Mouse (Mus musculus) kidney, embryonic 14.5 days (tissue): ENCODE results near the gene Slc36a1. TPM values are rescaled to one million over a fixed set of nuclear protein-coding genes. Genes with fewer than 3 reads are reported as not detected.

Experiments used
- ATAC-seq: fragments of 200-750 bp; cut with Nextera tagmentation; 2 replicates; pipeline ENCODE4 v1.8.0; 2017; ENCODE audit warnings: moderate number of reproducible peaks, mild to moderate bottlenecking, moderate TSS enrichment, moderate library complexity; ENCODE audit not compliant: low FRiP score, low TSS enrichment
- H3K27ac ChIP-seq: fragments of 300-500 bp; sonication (generic); 2 replicates; pipeline ENCODE4 v1.5.1; 2014; ENCODE audit warnings: low read depth, mild to moderate bottlenecking, low read length, moderate library complexity, mixed read lengths
- H3K27me3 ChIP-seq: fragments of 300-500 bp; sonication (generic); 2 replicates; pipeline ENCODE4 v1.6.1; 2014; ENCODE audit warnings: mild to moderate bottlenecking, low read length; ENCODE audit not compliant: control insufficient read depth, insufficient read depth
- H3K36me3 ChIP-seq: fragments of 300-500 bp; sonication (generic); 2 replicates; pipeline ENCODE4 v1.6.1; 2014; ENCODE audit warnings: low read length, mixed read lengths; ENCODE audit not compliant: control insufficient read depth, insufficient read depth
- H3K4me1 ChIP-seq: fragments of 300-500 bp; sonication (generic); 2 replicates; pipeline ENCODE4 v1.6.1; 2014; ENCODE audit warnings: low read length, mixed read lengths; ENCODE audit not compliant: control insufficient read depth, insufficient read depth
- H3K4me2 ChIP-seq: fragments of 300-500 bp; sonication (generic); replicated peaks from 2 replicates; pipeline ENCODE4 v1.6.1; 2014; ENCODE audit warnings: low read depth, mild to moderate bottlenecking, low read length
- H3K4me3 ChIP-seq: fragments of 300-500 bp; sonication (generic); 2 replicates; pipeline ENCODE4 v1.5.1; 2014; ENCODE audit warnings: mild to moderate bottlenecking, low read length
- H3K9ac ChIP-seq: fragments of 300-500 bp; sonication (generic); 2 replicates; pipeline ENCODE4 v1.6.1; 2014; ENCODE audit warnings: low read depth, mild to moderate bottlenecking, low read length, moderate library complexity
- H3K9me3 ChIP-seq: fragments of 300-500 bp; sonication (generic); 2 replicates; pipeline ENCODE4 v1.6.1; 2016; ENCODE audit warnings: low read length; ENCODE audit not compliant: control insufficient read depth
- WGBS: fragments of 180-500 bp; shearing (Covaris S2); extraction: QIAGEN DNeasy Blood & Tissue Kit; methylation state at CpG from one replicate; pipeline ENCODE4 v1.1.7; 2014; 5-methylcytosine and 5-hydroxymethylcytosine counted together
- polyA plus RNA-seq: library from polyadenylated mRNA; unstranded; fragments of >200 nt; fragmentation: Nextera tagmentation; extraction: Ambion mirVana; gene quantifications from 2 replicates; pipeline ENCODE4 v1.2.1, GENCODE M21; 2014

Gene Slc36a1
- polyA plus RNA-seq, 1 experiment from 2014 or later, result 2.2 TPM

DNA sequence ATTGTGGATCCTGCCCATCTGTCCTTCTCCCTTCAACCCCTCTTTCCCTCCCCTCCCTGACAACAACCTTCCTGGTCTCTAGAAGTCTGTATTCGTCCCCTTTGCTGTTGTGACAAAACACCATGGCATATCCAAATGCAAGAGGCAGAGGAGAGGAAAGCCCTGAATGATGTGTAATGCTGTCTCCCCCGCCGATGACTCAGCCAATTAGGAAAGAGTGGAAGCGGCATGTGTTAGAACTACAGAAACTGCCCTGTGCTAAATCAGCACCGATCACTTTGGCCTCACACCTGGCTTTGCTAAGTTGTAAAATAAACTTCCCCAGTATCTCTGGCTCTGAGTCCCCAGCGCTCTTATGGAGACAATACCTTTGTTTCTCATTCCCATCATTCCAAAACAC is 7.1 kb upstream of the Slc36a1 start:
- Histone ChIP-seq H3K9ac (no peak overlapping the region), H3K27me3 (no peaks in the 10 kb centered on the region), H3K4me2 (no peak overlapping the region), H3K36me3 (no peaks in the 10 kb centered on the region), H3K4me1 (no peaks in the 10 kb centered on the region), H3K4me3 (no peak overlapping the region), H3K27ac (no peak overlapping the region), H3K9me3 (no peaks in the 10 kb centered on the region)
- 51% methylated on average over 6 of the region's 6 CpGs for WGBS
- no peak for ATAC-seq

DNA sequence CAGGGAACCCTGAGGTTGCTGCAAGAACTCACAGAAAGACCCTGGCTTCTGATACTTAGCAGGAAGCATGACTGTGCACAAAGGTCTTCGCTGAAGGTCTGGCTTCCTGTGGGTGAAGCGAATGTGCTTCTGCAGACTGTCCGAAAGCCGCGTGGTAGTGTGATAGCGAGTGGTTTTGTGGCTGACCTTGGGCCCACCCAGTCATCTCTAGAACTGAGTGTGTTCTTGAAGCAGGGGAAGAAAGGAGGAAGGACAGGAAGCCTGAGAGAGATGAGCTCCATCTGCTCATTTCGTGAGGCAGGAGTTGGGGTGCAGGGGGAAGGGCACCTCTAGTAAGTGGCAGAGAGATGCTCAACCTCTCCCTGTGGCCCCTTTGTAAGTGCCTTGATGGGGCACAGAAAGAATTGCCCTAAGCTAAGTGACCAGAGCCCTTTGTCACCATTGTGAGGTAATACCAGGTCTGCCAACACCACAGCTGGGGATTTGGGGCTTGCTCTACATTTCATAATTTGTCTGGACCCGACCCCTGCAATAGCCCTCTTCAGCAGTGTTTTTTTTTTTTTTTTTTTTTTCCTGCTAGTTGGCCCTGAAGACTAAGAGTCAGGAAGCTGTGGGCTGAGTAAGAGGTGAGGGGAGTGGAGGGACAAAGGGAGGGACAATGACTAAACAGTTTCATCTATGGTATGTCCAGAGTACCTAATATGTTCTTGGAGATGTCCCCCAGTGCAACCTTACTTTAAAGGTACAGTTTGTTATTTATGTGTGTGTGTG is 6.2 kb upstream of the Slc36a1 start:
- H3K27me3 ChIP-seq, result no peaks in the 10 kb centered on the region
- ATAC-seq, result no peak
- no peak overlapping the region for H3K4me2 ChIP-seq
- 73% methylated on average over 8 of the region's 8 CpGs for WGBS
- H3K4me1 ChIP-seq, result no peaks in the 10 kb centered on the region
- H3K4me3 ChIP-seq, result no peak overlapping the region
- H3K9me3 ChIP-seq, result no peaks in the 10 kb centered on the region
- no peak overlapping the region for H3K27ac ChIP-seq
- no peaks in the 10 kb centered on the region for H3K36me3 ChIP-seq
- no peak overlapping the region for H3K9ac ChIP-seq

- no peaks in the 10 kb centered on the region for H3K36me3 ChIP-seq
- H3K4me1 ChIP-seq, result peaks cover 12% of the 10 kb centered on the region; the same call in 1 of the 2 replicates
- peak overlapping the region; percentile 56 for H3K9ac ChIP-seq
- WGBS, result 6% methylated on average over 17 of the region's 17 CpGs
- H3K27me3 ChIP-seq, result no peaks in the 10 kb centered on the region
- H3K4me3 ChIP-seq, result peak overlapping the region; percentile 77
- ATAC-seq, result no peak
- H3K9me3 ChIP-seq, result no peaks in the 10 kb centered on the region
- peak overlapping the region; percentile 96 for H3K4me2 ChIP-seq
- no peak overlapping the region for H3K27ac ChIP-seq
Observed at GRCm38 (mm10) chr11:55204602-55205001, 452 bp downstream of the Slc36a1 start.

GRCm38 (mm10) chr11:55208001-55208690 is 4.0 kb downstream of the Slc36a1 start:
- no peak overlapping the region for H3K9ac ChIP-seq
- peaks cover 3% of the 10 kb centered on the region; the same call in 1 of the 2 replicates for H3K9me3 ChIP-seq
- peaks cover 17% of the 10 kb centered on the region; the same call in 1 of the 2 replicates for H3K4me1 ChIP-seq
- no peaks in the 10 kb centered on the region for H3K36me3 ChIP-seq
- no peaks in the 10 kb centered on the region for H3K27me3 ChIP-seq
- 41% methylated on average over 6 of the region's 6 CpGs for WGBS
- no peak overlapping the region for H3K4me3 ChIP-seq
- ATAC-seq, result no peak
- no peak overlapping the region for H3K27ac ChIP-seq
- H3K4me2 ChIP-seq, result no peak overlapping the region; the same call in 1 of the 2 replicates

- H3K27me3 ChIP-seq, result no peaks in the 10 kb centered on the region
- H3K36me3 ChIP-seq, result no peaks in the 10 kb centered on the region
- H3K4me2 ChIP-seq, result no peak overlapping the region
- ATAC-seq, result no peak
- peaks cover 17% of the 10 kb centered on the region; the same call in 1 of the 2 replicates for H3K4me1 ChIP-seq
- no peak overlapping the region for H3K27ac ChIP-seq
- no peak overlapping the region for H3K4me3 ChIP-seq
- 50% methylated on average over 2 of the region's 2 CpGs for WGBS
- H3K9me3 ChIP-seq, result peaks cover 3% of the 10 kb centered on the region; the same call in 1 of the 2 replicates
- H3K9ac ChIP-seq, result no peak overlapping the region
Observed at GRCm38 (mm10) chr11:55209032-55209431, 4.9 kb downstream of the Slc36a1 start.

GRCm38 (mm10) chr11:55209626-55210353 is 5.6 kb downstream of the Slc36a1 start:
- H3K4me1 ChIP-seq, result peaks cover 17% of the 10 kb centered on the region; the same call in 1 of the 2 replicates
- no peak overlapping the region for H3K27ac ChIP-seq
- H3K9me3 ChIP-seq, result peaks cover 3% of the 10 kb centered on the region; the same call in 1 of the 2 replicates
- H3K4me2 ChIP-seq, result no peak overlapping the region
- no peak overlapping the region for H3K4me3 ChIP-seq
- H3K27me3 ChIP-seq, result no peaks in the 10 kb centered on the region
- no peak overlapping the region for H3K9ac ChIP-seq
- whole genome bisulfite sequencing, result 67% methylated on average over 6 of the region's 6 CpGs
- H3K36me3 ChIP-seq, result no peaks in the 10 kb centered on the region
- peak; percentile 74 for ATAC-seq

GRCm38 (mm10) chr11:55213518-55213917 is 9.4 kb downstream of the Slc36a1 start:
- H3K4me3 ChIP-seq, result no peak overlapping the region
- no peaks in the 10 kb centered on the region for H3K36me3 ChIP-seq
- peaks cover 13% of the 10 kb centered on the region; the same call in 1 of the 2 replicates for H3K4me1 ChIP-seq
- peaks cover 3% of the 10 kb centered on the region; the same call in 1 of the 2 replicates for H3K9me3 ChIP-seq
- 91% methylated on average over 4 of the region's 4 CpGs for WGBS
- ATAC-seq, result no peak
- H3K4me2 ChIP-seq, result no peak overlapping the region
- H3K27me3 ChIP-seq, result no peaks in the 10 kb centered on the region
- H3K27ac ChIP-seq, result no peak overlapping the region
- H3K9ac ChIP-seq, result no peak overlapping the region

- peaks cover 9% of the 10 kb centered on the region; the same call in 1 of the 2 replicates for H3K4me1 ChIP-seq
- H3K9ac ChIP-seq, result no peak overlapping the region
- no peaks in the 10 kb centered on the region for H3K27me3 ChIP-seq
- H3K36me3 ChIP-seq, result peaks cover 3% of the 10 kb centered on the region; the same call in 1 of the 2 replicates
- no peak overlapping the region for H3K27ac ChIP-seq
- H3K4me3 ChIP-seq, result no peak overlapping the region
- ATAC-seq, result no peak
- peaks cover 3% of the 10 kb centered on the region; the same call in 1 of the 2 replicates for H3K9me3 ChIP-seq
- no peak overlapping the region for H3K4me2 ChIP-seq
- WGBS, result 83% methylated on average over 5 of the region's 5 CpGs
Observed at GRCm38 (mm10) chr11:55214161-55214560, 10.0 kb downstream of the Slc36a1 start.
